Mouse (Mus musculus): ENCODE measurements around the gene Gfm2.
A peak's percentile ranks its signal among the peaks of the same experiment; 100 is the strongest.

Gfm2 gene

DNA sequence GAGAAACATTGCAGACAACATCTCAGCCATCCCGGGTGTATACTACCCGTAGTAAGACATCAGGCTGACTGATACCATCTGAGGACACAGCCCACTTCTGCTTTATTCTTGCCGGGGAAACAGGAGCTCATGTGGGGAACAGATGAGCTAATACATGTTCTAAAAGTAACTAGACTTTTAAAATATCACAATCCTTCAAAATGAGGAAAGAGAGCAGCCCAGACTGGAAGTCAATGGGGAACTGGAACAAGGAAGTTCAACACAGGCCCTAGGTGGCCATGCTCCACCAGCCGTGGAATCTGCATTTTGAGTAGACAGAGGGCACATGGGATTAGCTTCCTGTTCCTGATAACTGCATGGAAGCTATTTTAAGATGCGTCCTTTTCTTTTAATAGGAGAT, 50.0 kb downstream of the Gfm2 start:
- DNase-seq (ENCODE audit: low read depth, low spot score), result no peak

DNA sequence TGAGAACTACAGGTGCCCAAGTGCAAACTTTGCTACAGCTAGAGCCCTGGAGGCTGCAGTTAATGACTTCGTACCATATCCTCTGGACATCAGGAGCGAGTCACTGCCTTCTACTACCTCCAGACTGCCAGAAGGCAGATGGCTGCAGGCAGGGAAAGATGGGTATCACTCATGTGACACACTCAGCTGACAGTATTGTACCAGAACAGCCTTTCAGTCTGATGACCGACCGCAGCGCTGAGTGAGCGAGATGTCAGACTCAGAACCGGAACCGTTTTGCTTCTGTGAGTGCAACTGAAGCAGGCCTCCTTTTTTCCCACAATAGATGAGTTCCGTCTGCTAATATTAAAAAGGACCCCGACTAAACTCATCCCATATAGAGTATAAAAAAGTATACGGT, 54.9 kb downstream of the Gfm2 start:
- DNase-seq (ENCODE audit: low read depth, low spot score), result no peak

DNA sequence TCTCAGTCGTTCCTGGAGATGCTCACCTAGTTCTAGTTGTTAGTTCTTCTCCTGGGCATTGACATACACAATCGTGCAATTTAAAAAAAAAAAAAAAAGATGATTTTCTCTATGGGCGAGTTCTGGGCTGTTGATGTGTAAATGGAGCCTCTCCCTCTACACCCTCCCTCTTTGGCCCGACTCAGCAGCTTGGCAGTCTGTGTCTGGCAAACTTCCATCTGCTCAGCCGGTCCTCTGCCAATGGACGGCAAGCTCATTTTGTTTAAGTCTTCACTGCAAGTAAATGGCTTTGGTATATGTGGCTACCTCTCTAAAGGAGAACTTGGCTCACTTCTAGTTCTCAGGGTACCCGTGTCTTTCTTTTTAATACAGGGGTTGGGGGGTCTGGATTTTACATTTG, 55.7 kb downstream of the Gfm2 start:
- no peak for DNase-seq (ENCODE audit: low read depth, low spot score)

DNA sequence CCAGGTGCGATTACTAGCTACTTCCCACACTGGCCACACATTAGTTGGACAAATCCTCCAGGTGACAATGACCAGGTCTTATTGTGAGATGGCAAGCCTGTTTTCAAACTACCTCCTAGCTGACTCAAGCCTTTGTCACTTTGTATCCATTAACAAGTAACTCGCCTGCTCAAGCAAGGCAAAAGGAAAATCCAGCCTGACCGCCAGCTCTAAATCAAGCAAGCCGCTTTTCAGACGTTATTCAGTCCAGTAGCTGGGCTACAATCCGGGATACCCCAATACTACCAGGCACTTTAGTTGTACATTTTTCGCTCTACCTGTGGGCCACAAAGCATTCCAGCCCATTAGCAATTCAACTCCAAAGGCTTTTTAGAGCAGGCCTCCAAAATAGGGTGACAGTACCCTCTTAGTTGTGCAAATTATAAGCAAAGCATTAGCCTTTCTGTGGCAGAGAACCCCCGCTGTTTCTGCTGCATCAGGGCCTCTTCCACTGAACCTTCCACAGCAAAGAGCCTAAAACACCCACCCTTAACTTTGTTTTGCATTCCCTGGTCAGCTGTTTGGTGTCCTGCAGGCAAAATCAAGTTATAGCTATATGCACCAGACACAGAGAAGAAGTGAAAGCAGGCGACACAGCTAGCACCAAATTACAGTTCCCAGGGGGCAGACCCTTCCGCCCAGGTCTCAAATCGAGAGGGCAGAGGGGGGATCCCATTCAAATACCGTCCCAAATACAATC, 58.6 kb downstream of the Gfm2 start:
- no peak for DNase-seq (ENCODE audit: low read depth, low spot score)

DNA sequence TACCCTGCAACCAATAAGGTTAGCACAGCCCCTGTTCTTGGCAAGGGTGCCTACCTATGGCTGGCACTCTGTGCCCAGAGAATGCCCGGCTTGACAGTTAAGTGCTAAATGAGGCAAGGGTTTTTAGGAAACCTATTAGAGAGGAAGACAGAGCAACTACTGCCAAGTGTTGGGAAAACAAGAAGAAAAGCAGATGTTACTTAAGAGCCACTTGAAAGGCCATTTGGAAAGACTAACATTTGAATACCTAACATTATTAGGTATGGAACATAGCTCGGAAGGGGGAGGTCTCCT, 59.1 kb downstream of the Gfm2 start:
- no peak for DNase-seq (ENCODE audit: low read depth, low spot score)

DNA sequence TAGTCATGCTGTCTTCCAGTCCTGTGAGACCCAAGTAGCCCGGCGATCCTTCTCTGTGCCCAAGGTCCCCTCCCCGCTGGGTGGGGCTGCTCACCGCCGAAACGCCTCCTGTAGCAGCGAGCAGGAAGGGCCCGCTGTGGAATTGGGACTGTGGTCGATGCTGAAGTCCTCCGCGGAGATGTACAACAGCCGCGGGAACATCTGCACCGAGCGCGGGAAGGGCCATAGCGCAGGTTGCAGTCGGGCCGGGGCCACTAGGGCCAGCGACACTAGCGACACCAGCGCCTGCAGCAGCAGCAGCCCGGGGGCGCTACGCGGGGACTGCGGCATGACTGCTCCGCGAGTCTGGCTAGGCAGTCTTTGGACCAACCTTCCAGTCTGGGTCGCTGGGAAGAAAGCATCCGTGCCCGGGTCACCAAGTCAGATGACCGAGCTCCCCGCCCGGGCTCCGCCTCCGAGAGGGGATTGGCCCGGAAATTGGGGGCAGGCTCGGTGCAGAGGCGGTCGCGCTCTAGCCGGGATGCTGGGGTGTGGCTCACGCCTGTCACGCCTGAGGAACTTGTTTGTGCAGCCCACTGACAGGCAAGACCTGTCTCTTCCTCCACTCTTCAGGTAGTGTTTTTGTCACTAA, 60.3 kb downstream of the Gfm2 start, which contains the start of gene Hexb:
TSS of gene Hexb (minus strand) at position 426 of the 631 bp plus-strand sequence.
- peak; percentile 88 for DNase-seq (ENCODE audit: low read depth, low spot score)

DNA sequence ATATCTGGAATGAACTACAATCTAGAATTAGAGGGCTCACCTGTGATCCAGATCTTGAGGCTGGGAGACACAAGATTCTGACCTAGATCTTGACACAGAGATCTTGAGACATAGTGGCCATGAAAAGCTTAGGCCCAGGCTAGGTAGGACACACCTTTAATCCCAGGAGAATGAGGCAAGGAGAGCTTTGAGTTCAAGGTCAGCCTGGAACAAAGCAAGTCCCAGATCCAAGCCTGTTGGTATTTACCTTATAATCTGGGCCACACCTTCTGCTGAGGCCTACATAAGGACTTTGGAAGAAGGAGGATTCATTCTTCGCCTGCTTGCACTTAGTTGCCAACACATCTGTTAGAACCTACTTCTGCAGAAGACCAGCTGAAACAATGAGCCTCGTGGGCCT, 61.4 kb downstream of the Gfm2 start:
- no peak for DNase-seq (ENCODE audit: low read depth, low spot score)

DNA sequence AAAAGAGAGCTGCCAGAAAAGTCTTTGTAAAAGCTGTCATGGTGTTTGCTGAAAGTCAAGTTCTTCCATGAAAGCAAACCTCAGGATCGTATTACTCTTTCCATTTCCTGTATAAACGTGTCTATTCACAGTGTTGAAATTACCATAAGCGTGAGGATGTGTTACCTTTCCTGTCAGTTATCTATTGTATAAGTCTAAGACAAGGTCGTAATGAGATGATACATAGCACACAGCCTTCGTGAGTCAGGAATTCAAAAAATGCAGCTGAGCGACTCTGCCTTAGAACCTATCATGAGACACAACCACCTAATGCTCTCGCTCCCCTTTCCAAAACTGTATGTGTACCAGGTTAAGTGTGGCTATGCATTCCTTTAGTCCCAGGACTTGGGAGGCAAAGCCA, 63.3 kb downstream of the Gfm2 start:
- DNase-seq (ENCODE audit: low read depth, low spot score), result no peak

DNA sequence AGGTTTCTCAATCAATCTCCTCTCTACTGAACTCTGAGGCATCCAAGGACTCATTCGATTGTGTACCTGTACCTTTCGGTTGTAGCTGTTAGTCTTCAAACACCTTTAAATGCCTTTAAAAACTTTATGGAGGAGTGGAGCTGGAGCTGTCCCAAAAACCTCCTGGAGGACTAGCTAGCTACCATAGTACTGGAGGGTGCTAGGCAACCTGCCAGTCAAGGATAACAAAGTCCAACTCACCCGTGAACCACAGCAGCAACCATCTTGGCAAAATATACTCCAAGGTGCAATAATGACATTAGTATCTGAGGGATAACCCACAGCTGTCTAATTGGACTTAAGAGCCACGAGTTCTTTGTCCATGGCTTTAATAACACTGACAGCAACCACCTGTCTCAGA, 64.2 kb downstream of the Gfm2 start:
- no peak for DNase-seq (ENCODE audit: low read depth, low spot score)

DNA sequence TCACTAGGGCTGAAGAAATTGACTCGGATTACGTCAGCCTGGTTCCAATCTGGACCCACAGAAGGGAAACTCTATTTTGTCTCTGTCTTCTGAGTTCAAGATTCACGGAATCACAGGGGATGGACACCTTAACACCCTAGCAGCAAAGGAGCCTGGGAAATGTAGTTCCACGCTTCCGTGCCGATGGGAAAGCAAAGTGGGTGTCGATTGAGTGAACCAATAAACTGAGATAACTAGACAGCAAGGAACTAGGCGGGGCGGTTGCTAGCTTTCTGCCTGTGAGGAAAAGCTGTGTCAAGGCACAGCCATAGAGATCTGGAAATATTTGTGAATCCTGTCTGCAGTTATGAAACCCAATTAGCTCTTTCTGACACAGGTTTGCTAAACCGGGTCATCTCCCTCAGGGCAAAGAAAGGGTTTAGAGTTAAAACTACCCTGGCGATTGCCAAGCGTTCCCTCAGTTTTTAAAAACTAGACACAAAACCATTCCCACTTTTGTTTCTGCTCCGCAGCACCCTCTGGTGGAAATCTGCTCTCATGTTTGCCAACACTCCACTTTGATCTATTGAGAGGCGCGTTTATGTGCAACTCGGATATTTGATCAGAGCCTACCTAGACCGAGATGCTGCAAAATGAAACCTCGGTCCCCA, 67.4 kb downstream of the Gfm2 start:
- peak; percentile 77 for DNase-seq (ENCODE audit: low read depth, low spot score)

DNA sequence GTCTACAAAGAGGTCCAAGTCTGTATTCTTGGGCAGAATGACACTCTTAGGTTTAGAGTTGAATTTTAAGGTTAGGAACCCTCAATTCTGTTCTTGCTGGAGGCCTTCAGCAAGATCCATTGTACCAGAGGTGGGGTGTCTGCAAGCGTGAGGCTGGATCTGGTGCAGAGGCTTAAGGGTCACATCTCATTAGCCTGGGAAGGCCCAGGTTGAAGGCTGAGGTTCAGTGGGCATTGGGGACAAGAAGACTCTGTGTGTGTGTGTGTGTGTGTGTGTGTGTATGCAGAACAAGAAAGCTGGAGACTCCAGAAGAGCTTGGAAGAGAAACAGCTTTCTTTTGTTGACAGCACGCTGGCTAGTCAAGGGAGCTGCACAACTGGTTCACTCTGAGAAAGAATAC, 68.3 kb downstream of the Gfm2 start:
- no peak for DNase-seq (ENCODE audit: low read depth, low spot score)

DNA sequence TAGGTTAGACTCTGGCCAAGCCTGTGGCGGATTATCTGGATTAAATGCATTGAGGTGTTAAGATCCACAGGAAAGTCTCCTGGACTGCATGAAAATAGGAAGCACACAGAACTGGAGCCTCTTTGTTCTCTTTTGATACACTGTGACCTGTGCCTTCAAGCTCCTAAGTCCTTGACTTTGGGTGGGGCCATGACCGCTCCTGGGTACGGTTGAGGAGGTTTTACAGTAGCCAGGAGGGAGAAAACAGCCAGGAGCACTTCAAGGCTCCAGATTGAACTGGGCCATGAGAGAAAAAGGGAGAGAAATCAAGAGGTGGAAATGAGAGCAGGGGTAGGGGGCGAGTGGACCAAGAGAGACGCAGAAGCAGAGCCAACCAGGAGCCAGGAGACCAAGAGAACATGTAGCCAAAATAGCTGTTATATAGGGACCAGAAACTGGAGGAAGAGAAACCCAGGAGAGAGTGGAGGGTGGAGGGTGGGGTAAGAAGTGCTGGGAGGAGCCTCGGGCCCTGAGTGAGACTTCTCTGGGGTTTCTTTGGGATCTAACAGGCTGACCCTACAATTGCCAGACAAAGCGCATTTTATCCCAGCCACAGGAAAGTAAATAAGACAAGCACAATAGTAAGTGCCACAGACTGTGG, 69.9 kb downstream of the Gfm2 start:
- no peak for DNase-seq (ENCODE audit: low read depth, low spot score)

DNA sequence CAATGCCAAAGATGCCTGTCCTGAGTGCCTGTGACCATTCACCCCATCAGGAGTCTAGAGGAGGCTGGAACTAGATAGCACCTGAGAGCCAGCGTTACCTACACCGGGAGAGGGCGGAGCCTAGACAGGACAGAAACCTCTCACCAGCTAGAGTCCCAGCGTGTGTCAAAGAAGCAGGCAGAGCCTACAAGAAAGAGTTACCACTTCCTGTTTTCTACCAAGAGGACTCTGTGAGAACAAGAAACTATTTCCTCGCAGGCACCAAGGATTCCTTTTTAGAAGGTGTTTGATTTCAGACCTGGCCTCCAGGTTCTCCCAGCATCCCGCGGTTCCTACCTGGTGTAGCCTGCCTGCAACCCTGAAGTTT, 70.4 kb downstream of the Gfm2 start:
- DNase-seq (ENCODE audit: low read depth, low spot score), result no peak

DNA sequence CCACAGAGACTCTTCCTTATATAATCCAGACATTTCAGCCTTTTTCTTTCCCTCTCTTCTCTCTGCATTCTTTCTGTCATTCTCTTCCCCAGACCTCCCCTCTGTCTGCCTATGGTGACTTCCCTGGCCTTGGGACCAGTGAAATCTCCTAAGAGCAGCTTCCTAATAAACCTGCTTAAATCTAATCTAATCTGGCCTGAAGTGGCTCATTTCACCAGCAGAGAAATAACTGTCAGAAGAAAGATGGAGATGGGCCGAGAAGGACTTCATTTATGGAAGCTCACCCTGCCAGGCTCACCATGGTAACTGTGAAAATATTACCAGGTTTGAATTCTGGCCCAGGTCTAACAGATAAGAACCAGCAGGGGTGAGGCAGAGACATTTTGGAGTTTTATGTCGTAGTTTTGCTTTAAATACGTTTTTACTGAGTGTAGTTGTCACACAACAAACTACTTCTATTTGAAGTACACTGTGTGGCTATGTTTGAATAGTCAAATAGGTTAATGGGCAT, 70.8 kb downstream of the Gfm2 start:
- no peak for DNase-seq (ENCODE audit: low read depth, low spot score)

DNA sequence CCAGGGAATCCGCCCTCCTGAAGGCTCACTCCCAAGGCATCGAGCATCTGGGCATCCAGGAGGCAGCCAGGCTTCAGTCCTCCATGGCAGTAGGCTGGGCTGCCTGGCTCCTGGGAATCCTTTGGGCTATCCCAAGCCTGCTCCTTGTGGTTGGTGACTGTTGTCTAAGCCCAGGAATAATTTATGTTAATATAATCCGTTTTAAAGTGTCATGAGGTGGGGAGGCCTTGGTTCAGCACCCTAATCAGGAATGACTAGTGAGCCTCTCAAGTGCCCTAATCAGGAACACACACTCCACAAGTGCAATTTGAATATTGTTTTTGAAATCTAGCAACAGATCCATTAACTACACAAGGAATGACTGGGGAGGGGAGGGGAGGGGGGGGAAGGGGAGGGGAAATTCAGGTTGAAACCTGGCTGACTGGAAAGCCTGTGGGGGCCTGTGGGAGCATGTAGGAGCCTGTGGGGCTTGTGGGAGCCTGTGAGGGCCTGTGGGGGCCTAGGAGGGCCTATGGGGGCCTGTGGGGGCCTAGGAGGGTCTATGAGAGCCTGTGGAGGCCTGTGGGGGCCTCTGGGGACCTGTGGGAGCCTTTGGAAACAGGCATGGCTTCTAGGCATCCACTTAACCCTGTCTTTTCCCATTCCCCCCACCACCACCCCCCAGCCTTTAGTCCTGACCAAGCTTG, 77.0 kb downstream of the Gfm2 start:
- no peak for DNase-seq (ENCODE audit: low read depth, low spot score)

DNA sequence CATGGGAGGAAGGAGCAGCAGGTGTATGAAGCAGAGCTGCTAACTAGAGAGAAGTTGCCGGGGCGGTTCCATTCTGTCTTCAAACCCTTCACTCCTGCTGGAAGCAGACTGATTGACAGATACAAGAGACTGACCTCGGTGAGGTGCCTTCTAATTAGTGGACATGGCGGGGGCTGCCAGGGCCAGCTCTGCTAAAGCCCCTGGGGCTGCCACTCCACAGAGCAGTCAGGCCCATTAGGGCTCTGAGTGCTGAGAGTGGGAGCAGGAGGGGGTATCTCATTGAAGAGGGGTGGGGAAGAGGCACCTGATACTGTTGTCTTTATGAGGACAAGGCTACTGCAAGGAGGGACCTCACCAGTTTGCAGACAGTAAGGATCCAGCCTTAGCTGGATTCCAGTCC, 77.8 kb downstream of the Gfm2 start:
- no peak for DNase-seq (ENCODE audit: low read depth, low spot score)

DNA sequence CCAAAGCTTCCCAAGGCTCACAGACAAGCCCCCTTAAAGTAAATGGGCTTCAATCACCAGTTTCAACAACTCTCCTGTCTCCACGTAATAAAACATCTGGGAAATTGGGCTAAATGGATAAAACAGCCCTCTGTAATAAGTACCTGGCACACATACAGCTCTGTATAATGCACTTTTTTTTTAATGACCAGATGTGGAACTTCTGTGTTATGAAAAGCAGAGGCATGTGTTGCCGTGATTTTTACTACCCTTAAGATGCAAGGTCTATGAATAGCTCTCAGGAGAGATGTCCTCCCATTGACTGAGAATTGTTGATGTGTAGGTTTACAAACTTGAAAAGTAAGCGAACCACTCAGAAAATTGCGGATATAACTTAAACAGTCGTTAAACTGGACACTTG, 78.5 kb downstream of the Gfm2 start:
- no peak for DNase-seq (ENCODE audit: low read depth, low spot score)

DNA sequence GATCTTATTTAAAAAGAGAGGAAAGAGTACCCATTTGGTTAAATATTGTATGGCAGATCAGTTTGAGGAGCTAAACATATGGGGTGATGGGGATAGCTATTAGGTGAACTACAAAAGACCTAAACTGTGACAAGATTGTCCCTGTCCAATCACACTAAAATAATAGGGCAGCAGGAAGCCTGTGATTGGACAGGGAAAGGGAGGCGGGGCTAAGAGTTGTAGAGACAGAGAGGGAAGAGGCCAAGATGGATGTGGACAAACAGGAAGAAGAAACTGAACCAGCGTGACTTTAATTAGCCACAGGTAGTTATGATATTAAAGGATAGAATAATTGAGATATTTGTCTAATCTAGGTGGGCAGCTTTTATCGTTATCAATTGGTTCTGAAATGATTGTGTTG, 82.3 kb downstream of the Gfm2 start:
- no peak for DNase-seq (ENCODE audit: low read depth, low spot score)

DNA sequence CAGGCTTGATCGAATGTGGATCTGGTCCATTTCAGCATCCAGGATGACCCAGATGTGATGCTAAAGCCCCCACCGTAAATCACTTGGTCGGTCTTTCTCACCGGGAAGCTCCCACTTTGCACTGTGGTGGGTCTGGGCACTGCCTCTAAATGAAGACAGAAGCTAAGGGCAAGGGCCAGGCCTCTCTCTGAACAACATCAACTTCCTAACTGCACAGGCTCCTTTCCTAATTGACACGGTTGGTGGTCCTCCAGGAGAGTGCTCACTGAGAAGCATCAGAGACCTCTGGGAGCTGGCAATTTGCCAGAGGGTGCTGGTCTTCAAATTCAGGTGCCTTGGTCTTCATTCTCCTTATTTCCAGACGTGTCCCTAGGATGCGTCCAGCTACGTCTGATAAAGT, 86.1 kb downstream of the Gfm2 start:
- no peak for DNase-seq (ENCODE audit: low read depth, low spot score)

DNA sequence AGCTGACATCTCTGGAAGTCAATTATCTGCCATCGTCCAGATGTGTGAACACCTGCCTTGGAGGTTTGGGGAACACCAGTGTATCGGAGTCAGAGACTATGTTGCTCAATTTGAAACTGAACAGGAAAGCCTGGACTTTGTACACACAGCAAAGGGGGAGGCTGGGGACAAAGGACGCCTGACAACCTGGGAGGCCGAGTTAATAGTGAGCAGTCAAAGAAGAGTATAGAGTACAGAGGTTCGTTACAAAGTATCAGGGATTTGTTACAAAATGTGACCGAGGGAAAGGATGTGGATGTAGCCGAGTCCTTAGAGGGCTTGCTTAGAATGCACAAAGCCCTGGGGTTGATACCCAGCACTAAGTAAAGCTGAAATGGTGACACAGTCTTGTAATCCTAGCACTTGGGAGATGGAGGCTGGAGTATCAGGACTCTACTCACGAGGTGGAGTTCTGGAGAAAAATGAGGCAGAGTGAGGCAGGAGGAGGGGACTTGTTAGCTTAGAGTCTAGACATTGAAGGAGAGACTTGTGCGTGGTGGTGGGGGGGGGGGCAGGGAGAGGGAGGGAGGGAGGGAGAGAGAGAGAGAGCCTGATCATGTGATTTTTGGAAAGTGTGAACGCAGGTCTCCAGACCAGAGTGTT, 86.7 kb downstream of the Gfm2 start:
- no peak for DNase-seq (ENCODE audit: low read depth, low spot score)

DNA sequence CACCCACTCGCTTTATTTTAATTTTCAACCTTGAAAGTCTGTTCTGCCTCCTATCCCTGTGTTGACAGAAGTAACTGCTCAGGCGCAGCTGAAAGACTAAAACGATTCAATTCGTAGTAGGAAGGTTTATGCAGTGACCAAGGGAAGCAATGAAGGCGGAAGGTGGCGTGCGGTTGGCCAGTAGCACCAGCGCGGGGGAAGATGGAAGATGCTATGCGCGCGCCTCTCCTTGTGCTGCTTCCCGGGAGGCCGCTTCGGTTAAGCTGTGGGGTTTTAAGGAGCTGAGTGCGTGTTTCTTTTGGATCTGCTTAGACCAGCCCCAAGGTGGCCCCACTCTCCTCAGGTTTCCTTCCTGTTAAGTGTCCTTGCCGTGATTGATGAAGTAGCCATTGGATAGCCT, 87.4 kb downstream of the Gfm2 start:
- DNase-seq (ENCODE audit: low read depth, low spot score), result peak; percentile 39

DNA sequence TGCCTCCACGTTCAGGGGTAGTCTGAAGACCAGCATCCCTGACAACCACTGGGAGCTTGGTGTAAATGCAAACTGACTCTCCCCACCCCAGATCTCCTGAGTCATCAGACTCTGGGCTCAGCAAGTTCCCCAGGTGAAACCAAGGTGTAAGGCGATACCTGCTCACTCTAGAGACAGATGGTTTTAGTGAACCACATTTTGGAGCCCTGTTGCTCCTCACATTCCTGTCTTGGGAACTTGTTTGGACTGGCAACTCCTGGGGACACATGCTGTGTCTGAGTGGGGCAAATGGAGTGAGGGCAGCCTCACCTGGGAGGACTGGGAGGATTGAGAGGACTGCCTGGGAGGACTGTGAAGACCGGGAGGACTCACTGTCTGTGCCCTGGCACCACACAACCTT, 90.1 kb downstream of the Gfm2 start:
- no peak for DNase-seq (ENCODE audit: low read depth, low spot score)
